Mouse (Mus musculus) T-helper 1 cell (primary cell): ENCODE results near the gene Asf1b.

Source experiments
- in situ Hi-C: fragments of 300-600 bp; cut with MboI, MseI; formaldehyde crosslinking; loops from one replicate; pipeline ENCODE4 v1.15.1; 2025; ENCODE audit warnings: high pct_unique_total_duplicates

Asf1b gene

GRCm38 (mm10) chr8:84019738-84020137, 64.4 kb downstream of the Asf1b start:
- in situ Hi-C loops, result loop anchor here (10.0 kb wide), 1 partner anchor 345 kb away; no protein-coding TSS in a partner anchor
